Mouse (Mus musculus) skeletal muscle tissue, adult 2 months (tissue): ENCODE data around the gene Ppil1.
"Not testable (repeated sequence)": the region's sequence is repeated elsewhere in the genome, so short reads cannot be mapped to it uniquely, and the experiment has no call there.

Experiments
- DNase-seq: peaks from one replicate; pipeline ENCODE4 v3.0.0-alpha.2; 2012; ENCODE audit warnings: low read depth, low spot score

Gene Ppil1

DNA sequence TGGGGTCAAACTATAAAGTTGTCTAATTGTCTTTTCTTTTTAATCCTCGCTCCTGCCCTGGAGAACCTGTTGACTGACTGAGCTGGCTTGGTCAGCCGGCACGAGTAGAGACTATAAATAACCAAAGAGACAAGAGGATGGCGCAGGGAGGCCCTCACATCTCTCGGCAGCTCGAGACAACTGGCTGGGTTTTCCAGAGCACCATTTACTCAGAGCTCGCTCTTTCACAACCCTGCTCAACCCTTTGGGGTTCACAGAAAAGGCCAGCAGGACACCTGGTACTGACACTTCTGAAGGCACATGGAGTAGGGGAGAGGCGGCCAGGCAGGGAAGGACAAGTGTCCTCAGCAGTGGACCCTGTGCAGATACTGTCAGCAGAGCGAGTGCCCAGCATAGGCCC is 10.3 kb downstream of the Ppil1 start:
- no peak for DNase-seq

DNA sequence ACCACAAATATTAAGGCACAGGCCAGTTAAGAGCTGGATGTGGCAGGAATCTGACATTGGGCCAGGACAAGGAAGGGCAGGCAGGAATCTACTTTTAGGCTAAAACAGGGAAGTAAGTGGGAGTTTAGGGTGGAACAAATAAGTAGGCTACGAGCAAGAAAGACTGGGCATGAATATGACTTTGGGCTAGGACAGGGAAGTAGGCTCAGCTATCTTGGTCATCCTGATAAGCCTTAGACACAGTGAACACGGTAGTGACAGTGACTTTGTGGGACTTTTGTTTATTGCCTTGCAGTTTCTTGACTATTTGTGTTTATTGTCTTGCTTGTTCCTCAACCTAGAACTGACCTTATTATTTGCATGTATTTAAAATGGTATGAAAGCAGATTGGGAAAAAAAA is 10.8 kb downstream of the Ppil1 start:
- DNase-seq: no peak

DNA sequence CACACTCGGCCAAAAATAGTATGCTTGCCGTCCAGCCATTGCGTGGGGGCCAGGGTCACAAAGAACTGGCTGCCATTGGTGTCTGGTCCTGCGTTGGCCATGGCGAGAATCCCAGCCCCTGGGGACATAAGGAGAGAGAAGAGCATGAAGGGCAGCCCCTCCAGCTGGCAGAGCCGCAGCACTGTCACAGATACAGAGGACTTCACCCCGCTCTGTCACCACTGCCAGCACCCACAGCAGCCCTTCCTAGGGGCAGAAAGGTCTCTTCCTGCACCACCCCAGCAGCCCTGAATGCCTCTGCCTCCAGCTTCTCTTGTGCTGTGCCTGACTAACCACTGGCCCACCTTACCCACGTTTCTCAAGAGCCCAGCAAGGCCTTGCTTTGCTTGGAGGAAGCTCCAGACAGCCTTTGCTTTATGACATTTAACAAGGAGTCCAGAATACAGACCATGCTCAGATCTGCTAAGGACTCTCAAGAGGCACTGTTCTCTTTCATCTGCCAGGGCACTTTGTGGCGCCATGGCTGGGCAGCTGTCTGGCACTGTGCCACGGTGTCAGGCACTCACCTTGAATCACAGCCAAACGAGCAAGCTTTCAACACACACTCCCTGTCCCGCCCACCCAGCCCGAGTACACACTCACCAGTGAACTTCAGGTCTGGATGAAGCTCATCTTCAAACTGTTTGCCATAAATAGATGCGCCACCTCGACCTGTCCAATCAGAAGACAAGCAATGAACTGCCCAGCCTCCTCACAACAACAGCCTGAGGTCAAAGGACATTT is 12.2 kb downstream of the Ppil1 start:
- DNase-seq: peak; percentile 47

DNA sequence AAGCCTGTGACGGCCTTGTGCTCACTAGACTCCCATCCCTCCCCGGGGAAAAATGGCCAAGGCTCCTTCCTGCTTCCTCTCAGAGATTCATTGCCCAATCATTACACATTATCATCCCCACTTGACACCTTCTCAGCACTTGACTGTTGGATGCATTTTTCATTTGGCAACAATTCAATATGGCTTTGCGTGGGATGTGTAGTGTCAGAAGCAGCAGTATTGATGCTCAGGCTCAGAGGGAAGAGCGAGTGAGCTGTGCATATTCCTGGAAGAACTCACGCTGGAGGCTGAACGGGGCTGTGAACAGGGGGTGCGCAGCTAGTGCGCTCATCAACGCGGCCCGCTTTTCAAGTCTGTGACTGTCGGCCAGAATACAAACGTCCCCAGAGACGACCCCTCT is 13.0 kb downstream of the Ppil1 start:
- DNase-seq: not testable (repeated sequence)

DNA sequence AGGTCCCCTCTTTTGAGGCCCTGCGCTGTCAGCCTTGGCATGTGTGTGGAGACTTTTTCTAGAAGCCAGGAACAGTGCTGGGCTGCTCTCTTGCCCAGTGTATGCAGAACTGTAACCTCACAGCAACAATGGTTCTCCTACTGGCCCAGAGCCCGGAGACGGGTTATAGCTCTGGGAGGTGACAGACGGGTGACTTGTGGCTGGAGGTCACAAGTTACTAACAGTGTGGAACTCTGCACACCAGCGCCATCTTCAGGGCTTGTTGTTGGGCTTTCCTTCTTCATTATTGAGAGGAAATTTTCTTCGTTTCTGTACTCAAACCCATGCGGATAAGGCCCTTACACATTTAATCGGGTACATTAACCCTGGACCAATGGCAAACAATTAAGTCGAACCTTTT is 14.5 kb downstream of the Ppil1 start:
- DNase-seq: no peak

DNA sequence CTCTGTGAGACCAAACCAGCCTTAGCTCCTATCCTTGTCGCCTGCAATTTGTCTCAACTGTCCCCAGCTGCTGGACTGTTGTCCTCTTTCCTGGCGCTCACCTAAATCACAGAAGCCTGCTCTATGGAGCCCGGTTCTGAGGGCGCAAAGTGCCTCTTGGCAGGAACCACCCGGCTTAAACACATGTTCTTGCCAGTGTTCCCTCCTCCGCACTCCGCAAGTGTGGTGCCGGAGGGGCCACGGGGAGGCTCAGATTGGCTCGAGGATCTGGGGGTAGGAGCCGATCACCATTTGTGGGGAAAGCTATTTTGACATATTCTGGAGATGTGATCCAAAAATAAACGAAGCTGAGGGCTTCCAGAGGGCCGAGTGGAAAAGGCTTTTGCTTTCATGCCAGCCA is 16.1 kb downstream of the Ppil1 start:
- no peak for DNase-seq

DNA sequence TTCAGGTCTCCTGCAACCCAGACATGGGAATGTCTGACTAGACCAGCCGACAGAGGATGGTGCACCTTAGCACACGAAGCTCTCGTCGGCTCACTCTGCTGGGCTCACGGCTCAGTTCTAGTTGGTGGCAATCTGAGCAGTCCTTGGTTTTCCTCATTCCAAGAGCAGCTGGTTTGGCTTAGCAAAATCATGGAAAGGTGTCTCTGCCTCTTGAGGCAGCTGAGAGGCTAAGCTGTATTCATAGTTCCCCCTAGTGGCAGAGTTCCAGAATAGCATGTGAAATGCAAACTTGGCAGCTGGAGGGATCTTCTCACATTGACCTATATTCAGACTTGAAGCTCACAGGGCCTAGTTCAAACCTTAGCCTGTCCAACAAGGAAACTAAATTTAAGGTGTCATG is 17.4 kb downstream of the Ppil1 start:
- peak; percentile 83 for DNase-seq

DNA sequence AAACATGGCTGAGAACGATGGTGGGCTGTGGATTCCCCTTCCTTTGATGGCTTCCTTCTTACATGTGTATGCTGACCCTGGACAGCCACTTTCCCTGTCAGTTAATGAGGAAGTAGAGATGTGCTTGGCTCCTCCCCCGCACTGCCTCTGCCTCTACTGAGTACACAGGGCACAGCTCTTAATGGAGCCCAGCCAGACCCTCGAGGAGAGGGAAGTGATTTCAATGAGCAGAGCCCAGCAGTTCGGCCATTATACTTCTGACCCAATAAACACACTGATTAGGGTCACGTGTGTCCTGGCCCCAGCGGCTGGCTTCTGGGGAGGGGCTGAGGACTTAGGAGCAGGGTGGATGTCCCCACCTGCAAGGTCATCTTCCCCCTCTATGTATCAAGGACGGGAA is 18.3 kb downstream of the Ppil1 start:
- no peak for DNase-seq

DNA sequence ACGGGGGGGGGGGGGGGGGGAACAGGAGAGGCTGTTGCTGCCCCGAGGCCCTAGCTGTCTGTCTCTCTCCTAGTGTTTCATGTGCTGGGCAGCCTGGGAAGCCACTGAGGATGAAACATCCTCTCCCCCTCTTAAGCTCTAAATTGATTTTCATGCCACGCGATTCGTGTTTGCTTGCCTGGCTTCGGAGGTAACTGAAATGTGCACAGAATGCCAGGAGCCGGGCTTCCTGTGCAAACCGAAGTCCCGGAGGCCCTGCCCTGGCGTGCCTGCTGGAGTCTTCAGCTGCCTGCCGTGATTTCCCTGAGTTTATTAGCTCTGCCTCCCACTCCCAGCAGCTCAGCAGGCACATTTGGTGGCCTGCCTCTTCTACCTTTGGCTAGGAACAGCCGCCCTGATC is 19.1 kb downstream of the Ppil1 start:
- no peak for DNase-seq

DNA sequence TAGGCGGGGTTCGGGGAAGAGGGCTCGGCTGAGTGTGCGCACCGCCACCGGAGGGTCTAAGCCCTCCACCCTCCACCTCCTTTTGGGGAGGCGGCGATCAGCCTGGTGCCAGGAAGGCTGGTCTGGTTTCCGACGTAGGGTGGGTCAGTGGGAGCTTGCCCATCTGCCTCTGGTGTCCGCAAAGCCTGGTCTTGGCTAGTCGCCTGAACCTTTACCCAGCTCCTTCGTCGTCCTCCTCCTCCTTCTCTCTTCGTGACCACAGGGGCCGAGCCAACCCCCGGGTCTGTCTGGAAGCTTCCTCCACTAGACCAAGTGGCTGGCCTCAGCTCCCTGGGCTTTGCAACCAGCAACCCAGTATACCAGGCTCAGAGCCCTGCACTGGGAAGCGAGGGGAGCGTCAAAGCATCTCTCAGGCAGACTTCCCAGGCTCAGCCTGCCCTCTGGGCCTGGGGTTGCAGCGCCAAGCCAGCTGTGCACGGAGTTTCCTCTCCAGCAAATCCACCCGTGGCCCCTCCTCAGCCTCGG is 25.5 kb downstream of the Ppil1 start:
- DNase-seq: no peak

DNA sequence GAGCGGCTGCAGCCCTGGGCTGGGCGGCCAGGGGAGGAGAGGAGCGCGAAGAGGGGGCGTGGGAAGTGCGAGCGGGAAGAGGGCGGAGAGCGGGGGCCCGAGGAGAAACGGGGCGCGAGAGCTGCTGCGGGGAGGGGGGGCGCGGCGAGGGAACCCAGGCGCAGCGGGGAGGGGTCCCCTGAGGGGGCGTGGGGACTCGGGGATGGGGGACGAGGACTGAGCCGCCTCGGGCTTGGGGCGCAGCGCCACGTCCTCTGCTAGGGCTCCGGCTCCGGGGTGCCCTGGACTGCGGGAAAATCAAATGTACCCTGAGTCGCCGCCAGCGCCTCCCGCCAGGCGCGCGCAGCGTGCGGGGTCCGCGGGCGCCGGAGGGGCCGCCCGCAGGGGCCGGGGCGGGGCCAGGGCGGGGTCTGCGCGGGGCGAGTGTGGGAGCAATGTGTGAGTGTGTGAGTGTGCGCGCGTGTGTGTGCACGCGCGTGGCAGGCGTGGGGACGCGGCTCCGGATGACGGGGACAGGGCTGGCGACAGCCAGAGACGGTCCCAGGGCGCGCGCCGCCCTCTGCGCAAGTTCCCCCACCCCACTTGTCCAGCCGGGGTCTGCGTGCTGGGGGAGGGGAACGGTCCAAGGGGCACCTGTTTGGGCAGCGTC is 26.1 kb downstream of the Ppil1 start, which contains the start of gene Cpne5:
Gene Cpne5, minus strand, starts transcription at position 396 of the 649 bp plus-strand sequence.
- no peak for DNase-seq

DNA sequence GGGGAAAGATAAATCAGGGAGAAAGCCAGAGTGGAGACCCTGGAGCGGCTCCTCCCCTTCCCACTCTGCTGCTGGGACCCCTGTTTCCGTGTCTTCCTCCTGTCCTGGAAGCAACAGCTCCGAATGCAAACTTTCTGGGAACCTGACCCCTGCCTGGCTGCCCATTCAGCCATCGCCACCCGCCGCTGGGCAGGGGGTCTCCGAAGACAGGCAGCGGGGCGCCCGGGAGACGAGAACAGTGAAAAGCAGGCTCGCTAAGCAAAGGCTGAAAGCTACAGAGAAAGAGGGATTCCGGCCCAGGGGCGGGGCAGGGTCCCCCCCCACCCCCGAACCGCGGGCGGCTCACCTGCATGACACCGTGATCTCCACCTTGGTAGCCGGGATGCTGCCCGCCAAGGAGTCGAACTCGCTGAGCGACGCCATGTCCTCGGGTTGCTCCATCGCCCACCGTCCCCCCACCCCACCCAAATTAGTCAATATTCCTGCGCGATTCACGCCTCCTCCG is 26.7 kb downstream of the Ppil1 start:
- DNase-seq: no peak

DNA sequence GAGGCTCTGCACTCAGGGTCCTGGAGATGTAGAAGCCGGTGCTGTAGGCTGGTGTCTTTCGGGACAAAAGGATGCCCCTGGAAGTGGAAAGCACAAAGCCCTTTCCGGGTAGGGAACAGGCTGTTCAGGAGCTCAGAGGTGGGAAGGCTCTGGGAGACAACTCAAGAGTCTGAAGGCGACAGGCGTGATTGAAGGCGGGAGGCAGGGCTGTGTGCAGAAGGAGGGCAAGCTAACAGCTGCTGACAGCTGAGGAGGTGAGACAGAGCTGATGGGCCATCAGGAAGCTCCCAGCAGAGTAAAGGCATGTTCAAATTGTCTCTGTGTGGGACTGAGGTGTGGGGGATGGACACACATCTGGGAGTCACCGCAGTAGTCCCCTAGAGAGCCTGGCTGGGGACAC is 27.9 kb downstream of the Ppil1 start:
- DNase-seq: no peak

DNA sequence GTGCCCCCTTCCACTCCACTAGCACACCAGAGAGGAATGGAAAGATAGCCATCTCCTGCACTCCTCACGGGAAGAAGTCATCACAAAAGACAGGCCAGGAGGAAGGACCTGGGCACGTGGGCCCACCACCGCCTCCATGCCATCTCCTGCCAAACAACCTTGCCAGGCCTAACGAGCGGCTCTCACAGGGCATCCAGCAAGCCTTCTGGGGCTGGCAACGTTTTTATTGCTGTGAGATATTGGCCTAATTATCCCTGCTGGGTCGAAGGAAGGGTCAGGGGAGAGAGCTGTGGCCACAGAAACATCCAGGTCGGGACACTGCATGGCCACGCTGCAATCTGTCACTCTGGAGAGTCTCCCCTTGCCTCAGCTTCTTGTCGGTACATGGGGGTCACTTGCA is 32.9 kb downstream of the Ppil1 start:
- no peak for DNase-seq

DNA sequence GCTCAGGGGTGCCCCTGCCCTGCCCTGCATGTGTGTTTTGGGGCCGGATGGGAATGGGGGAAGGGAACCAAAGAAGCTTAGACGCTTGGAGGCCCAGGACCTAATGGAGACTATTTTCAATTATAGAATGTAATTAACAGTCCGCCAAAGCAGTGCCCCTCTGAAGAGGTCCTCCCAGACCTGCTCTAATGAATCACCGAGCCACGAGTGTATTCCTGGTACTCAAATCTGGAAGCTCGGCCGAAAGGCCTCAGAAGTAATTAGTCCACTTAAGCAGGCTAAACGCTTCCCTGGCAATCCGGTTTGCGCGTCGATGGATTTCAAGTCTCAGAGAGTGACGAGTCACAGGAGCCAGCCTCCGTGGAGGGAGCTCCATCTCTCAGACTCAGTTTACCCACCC is 43.4 kb downstream of the Ppil1 start:
- no peak for DNase-seq

DNA sequence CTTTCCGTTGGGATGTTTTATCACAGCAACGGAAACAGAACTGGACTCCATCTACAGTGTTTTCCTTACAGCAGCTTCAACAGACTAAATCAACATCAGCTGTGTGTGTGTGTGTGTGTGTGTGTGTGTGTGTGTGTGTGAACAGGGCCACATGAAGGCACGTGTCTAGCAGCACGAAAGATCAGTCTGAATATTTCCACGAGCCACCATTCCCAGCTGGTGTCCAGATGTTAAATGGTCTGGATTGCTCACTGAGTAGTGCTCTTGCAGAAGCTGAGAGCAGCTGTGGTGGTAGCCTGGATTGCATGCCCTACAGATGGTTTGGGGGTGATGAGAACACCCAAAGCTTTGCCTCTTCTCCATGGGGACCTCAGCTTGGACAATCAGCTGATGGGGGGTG is 46.0 kb downstream of the Ppil1 start:
- no peak for DNase-seq

DNA sequence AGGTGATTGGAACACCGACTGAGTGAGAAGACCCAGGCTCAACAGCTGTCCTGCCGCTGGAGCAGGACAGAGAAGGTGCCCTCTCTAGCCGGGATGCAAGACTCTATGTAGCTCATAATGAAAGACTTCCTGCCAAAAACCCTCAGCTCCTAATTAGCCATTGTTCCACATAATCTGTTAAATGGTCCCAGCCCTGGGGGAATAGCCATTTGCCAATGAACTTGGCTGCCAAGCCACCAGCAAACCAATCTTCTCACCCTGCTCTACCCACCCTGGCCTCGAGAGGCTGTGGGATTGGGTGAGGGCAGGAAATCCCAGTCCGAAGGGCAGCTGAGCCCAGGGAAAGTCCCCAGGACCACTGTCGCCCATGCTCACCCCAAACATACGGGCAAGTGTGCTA is 47.9 kb downstream of the Ppil1 start:
- no peak for DNase-seq

DNA sequence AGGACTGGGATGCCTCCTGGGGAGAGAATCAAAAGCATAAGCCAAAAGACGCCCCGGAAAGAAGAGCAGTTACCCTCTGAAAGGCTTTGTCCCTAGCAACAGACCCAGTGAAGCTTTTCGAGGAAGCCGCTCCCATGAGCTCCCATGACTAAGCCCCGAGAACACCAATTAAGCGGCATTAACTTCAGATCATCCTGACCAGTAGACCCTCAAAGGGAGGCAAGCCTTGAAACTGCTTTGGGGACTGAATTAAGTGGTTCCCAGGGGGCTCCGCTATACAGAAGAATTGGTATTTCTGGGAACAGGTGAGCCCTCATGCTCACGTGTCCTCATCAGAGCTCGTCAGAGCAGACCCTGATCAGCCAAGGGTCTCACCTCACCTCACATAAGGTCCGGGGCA is 49.3 kb downstream of the Ppil1 start:
- DNase-seq: no peak

DNA sequence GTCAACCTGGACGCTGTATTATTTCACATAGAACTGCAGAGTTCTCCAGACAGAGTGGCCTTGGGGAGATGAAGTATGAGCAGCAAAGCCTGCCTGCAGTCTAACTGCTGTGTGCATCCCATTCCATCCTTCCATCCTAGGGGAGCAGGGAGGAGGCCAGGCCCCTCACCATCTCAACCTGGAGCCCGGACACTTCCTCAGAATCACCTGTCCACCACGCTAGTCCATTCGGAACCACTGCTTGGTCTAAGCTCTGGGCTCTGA is 49.9 kb downstream of the Ppil1 start:
- DNase-seq: no peak

DNA sequence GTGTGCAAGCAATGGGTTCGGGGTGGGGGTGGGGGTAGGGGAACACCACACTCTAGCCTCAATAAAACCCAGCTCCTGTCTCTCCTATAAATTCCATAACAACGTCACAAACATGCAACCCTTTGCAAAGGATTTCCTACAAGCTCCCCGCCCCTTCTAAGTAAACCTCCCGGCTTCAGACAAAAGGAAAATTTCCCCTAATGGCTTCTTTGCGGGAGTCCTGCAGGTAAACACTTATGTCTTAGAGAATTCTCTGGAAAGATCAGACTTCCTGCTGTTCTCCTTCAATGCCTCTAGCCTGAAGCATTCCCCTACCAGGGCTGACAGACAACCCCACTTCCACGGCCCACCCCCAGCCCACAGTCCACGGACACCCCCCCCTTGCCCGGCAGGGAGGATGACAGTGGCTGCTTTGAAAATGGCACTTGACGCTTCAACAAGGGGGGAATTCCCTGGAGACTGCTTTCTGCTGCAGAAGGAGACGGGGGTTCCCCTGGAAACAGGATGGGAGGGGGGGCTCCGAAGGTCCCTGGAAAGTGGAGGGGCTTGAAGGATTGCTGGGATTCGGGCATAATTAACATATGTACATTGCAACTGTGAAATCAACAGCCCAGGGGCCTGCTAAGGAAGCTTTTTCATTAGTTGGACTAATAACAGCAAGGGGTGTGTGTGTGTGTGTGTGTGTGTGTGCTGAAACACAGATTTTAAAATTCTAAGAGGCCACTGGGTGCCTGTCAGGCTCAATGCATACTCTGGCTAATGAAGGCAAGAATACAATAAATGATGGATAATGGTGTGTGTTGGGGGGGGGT is 50.4 kb downstream of the Ppil1 start:
- DNase-seq: no peak

DNA sequence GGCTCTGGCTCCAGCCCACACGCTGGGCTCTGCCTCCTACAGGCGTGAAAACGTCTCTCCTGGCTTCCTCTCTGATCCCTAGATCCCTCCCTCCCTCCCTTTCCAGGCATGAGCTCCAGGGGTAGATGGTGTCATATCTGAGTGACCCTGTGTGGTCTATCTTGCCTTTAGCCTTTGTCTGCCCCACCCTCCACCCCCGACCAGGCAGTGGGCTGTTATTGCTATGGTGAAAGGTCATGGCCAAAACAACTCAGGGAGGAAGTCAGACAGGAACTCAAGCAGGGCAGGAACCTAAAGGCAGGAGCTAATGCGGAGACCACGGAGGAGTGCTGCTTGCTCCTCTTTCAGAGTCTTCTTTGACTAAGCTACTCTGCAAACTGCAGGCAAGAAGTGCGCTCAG is 52.1 kb downstream of the Ppil1 start:
- no peak for DNase-seq

DNA sequence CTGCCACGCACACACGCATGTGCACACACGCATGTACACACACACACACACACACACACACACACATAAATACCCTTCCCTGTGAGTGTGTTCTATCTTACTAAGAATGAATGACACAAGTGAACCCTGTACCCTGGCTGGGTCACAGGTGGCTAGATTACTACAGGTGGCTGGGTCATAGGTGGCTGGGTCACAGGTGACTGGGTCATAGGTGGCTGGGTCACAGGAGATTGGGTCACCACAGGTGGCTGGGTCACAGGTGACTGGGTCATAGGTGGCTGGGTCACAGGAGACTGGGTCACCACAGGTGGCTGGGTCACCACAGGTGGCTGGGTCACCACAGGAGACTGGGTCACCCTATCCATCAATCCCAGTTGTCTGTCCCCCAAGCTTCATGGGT is 53.9 kb downstream of the Ppil1 start:
- no peak for DNase-seq
